Mouse (Mus musculus): ENCODE measurements around the gene Cpox.

DNA sequence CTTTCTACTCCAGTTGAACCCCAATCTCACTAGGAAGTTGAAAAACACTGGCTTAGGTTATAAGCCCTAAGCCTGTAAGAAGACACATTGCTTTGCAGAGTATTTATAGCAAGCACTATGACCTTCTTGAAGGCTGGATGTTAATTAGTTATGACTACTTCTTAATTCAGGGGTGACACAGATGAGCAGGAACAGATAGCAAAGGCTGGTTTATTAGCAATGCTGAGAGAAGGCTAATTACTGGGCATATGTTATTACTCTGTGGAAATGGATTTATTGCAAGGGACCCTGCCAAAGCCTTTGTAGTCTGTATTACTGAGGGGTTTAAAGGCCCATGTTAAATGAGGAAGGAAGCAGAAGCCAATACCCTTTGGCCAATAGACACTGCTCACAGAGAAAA, 34.9 kb downstream of the Cpox start:
- TF ChIP-seq CTCF (IDR thresholded peaks at IDR 0.05; ENCODE audit: low read depth) (no peak), EP300 (optimal IDR thresholded peaks at IDR 0.05) (no peak)

All from stomach, postnatal 0 days (tissue).